Mouse (Mus musculus) limb, embryonic 14.5 days (tissue): ENCODE results near the gene Hist1h4i. TPM values are rescaled to one million over a fixed set of nuclear protein-coding genes. Genes with fewer than 3 reads are reported as not detected.
"Not testable (repeated sequence)": the region's sequence is repeated elsewhere in the genome, so short reads cannot be mapped to it uniquely, and the experiment has no call there.

ENCODE experiments used
- ATAC-seq: fragments of 200-750 bp; cut with Nextera tagmentation; 2 replicates; pipeline ENCODE4 v1.8.0; 2017; ENCODE audit warnings: low read depth, moderate number of reproducible peaks, moderate TSS enrichment; ENCODE audit not compliant: low FRiP score
- DNase-seq: peaks from one replicate; pipeline ENCODE4 v3.0.0-alpha.2; 2015; ENCODE audit warnings: low spot score
- H3K27ac ChIP-seq: fragments of 300-500 bp; sonication (generic); replicated peaks from 2 replicates; pipeline ENCODE4 v1.5.1; 2014; ENCODE audit warnings: low read depth, mild to moderate bottlenecking, low read length, moderate library complexity, mixed read lengths
- H3K27me3 ChIP-seq: fragments of 300-500 bp; sonication (generic); 2 replicates; pipeline ENCODE4 v1.6.1; 2014; ENCODE audit warnings: low read length, mixed read lengths; ENCODE audit not compliant: control insufficient read depth, insufficient read depth
- H3K36me3 ChIP-seq: fragments of 300-500 bp; sonication (generic); 2 replicates; pipeline ENCODE4 v1.6.1; 2014; ENCODE audit warnings: mild to moderate bottlenecking, low read length, moderate library complexity, mixed read lengths; ENCODE audit not compliant: control insufficient read depth, insufficient read depth
- H3K4me1 ChIP-seq: fragments of 300-500 bp; sonication (generic); 2 replicates; pipeline ENCODE4 v1.6.1; 2014; ENCODE audit warnings: antibody characterized with exemption, low read length, mixed read lengths; ENCODE audit not compliant: control insufficient read depth, insufficient read depth
- H3K4me2 ChIP-seq: fragments of 300-500 bp; sonication (generic); replicated peaks from 2 replicates; pipeline ENCODE4 v1.6.1; 2014; ENCODE audit warnings: low read depth, mild to moderate bottlenecking, low read length, moderate library complexity; ENCODE audit not compliant: severe bottlenecking
- H3K4me3 ChIP-seq: fragments of 300-500 bp; sonication (generic); replicated peaks from 2 replicates; pipeline ENCODE4 v1.5.1; 2014; ENCODE audit warnings: low read length
- H3K9ac ChIP-seq: fragments of 300-500 bp; sonication (generic); 2 replicates; pipeline ENCODE4 v1.6.1; 2014; ENCODE audit warnings: mild to moderate bottlenecking, low read depth, low read length, moderate library complexity; ENCODE audit not compliant: severe bottlenecking
- H3K9me3 ChIP-seq: fragments of 300-500 bp; sonication (generic); 2 replicates; pipeline ENCODE4 v1.6.1; 2016; ENCODE audit warnings: low read length; ENCODE audit not compliant: control insufficient read depth
- POLR2A ChIP-seq: fragments of 200-500 bp; IDR thresholded peaks from 2 replicates; pipeline ENCODE4 v1.8.0; 2012; ENCODE audit warnings: inconsistent platforms, mild to moderate bottlenecking, moderate library complexity, borderline replicate concordance; ENCODE audit not compliant: insufficient read depth, insufficient read length; ENCODE audit errors: extremely low read depth
- WGBS: fragments of 180-500 bp; shearing (Covaris S2); extraction: QIAGEN DNeasy Blood & Tissue Kit; methylation state at CpG from one replicate; pipeline ENCODE4 v1.1.7; 2014; 5-methylcytosine and 5-hydroxymethylcytosine counted together
- polyA plus RNA-seq, 2 experiments: library from polyadenylated mRNA; depleted of rRNA in 1 of 2; stranded (reverse) in 1 of 2; unstranded in 1 of 2; fragments of >200 nt; fragmentation: Nextera tagmentation in 1 of 2; extraction: Ambion mirVana in 1 of 2; gene quantifications; 2 replicates each; pipeline versions ENCODE4 v1.2.1 to v1.2.3; 2012 to 2014

Hist1h4i gene
- polyA plus RNA-seq, 2 experiments = 14.7 to 31.0 TPM

- Histone ChIP-seq H3K4me2 (peak overlapping the region; percentile 79), H3K27ac (peak overlapping the region; percentile 90), H3K4me3 (peak overlapping the region; percentile 42), H3K27me3 (no peaks in the 10 kb centered on the region), H3K9me3 (no peaks in the 10 kb centered on the region), H3K36me3 (no peaks in the 10 kb centered on the region), H3K9ac (peak overlapping the region; percentile 55), H3K4me1 (peaks cover 19% of the 10 kb centered on the region)
- ATAC-seq = no peak
- TF ChIP-seq POLR2A = no peak
- 9% methylated on average over 2 of the region's 2 CpGs for WGBS
- DNase-seq = no peak
These were observed 1.2 kb downstream of the Hist1h4i start for GRCm38 (mm10) chr13:22039951-22040463.

GRCm38 (mm10) chr13:22039364-22039763, 1.8 kb downstream of the Hist1h4i start:
- Histone ChIP-seq H3K27ac (0 out of 2 replicates have a peak overlapping the region, but pooled peaks have one; percentile 38), H3K4me2 (peak overlapping the region; percentile 79; the same call in 1 of the 2 replicates)
- no peak for TF ChIP-seq POLR2A

GRCm38 (mm10) chr13:22037415-22037814, 3.7 kb downstream of the Hist1h4i start:
- H3K9me3 ChIP-seq = no peaks in the 10 kb centered on the region
- peaks cover 19% of the 10 kb centered on the region for H3K4me1 ChIP-seq
- H3K9ac ChIP-seq = no peak overlapping the region
- no peak for ATAC-seq
- H3K27ac ChIP-seq = peak overlapping the region; percentile 2; the same call in 1 of the 2 replicates
- H3K27me3 ChIP-seq = no peaks in the 10 kb centered on the region
- no peak for DNase-seq
- H3K36me3 ChIP-seq = no peaks in the 10 kb centered on the region
- H3K4me3 ChIP-seq = no peak overlapping the region
- no peak for TF ChIP-seq POLR2A
- 55% methylated on average over 2 of the region's 2 CpGs for WGBS
- no peak overlapping the region for H3K4me2 ChIP-seq

More at GRCm38 (mm10) chr13:22039364-22039763, 1.8 kb downstream of the Hist1h4i start:
- Histone ChIP-seq H3K4me3 (no peak overlapping the region), H3K9me3 (no peaks in the 10 kb centered on the region), H3K4me1 (peaks cover 18% of the 10 kb centered on the region), H3K27me3 (no peaks in the 10 kb centered on the region), H3K36me3 (no peaks in the 10 kb centered on the region), H3K9ac (no peak overlapping the region)
- 61% methylated on average over 5 of the region's 5 CpGs for WGBS
- ATAC-seq (no peak), DNase-seq (no peak)

GRCm38 (mm10) chr13:22036986-22037385, 4.2 kb downstream of the Hist1h4i start:
- TF ChIP-seq POLR2A = no peak
- H3K36me3 ChIP-seq = no peaks in the 10 kb centered on the region
- peaks cover 19% of the 10 kb centered on the region for H3K4me1 ChIP-seq
- peak overlapping the region; percentile 79 for H3K27ac ChIP-seq
- no peaks in the 10 kb centered on the region for H3K27me3 ChIP-seq
- no peak overlapping the region for H3K9ac ChIP-seq
- H3K4me2 ChIP-seq = peak overlapping the region; percentile 62
- WGBS = 58% methylated on average over 3 of the region's 3 CpGs
- H3K9me3 ChIP-seq = no peaks in the 10 kb centered on the region
- DNase-seq (no peak), ATAC-seq (no peak)
- H3K4me3 ChIP-seq = peak overlapping the region; percentile 40; the same call in 1 of the 2 replicates

- Histone ChIP-seq H3K27me3 (no peaks in the 10 kb centered on the region), H3K36me3 (no peaks in the 10 kb centered on the region), H3K9me3 (no peaks in the 10 kb centered on the region), H3K27ac (peak overlapping the region; percentile 79), H3K4me2 (peak overlapping the region; percentile 62), H3K4me3 (peak overlapping the region; percentile 40), H3K9ac (peak overlapping the region; percentile 47), H3K4me1 (peaks cover 19% of the 10 kb centered on the region)
- 2% methylated on average over 17 of the region's 23 CpGs for WGBS
- ATAC-seq (no peak), DNase-seq (no peak)
- TF ChIP-seq POLR2A = peak; percentile 52; the same call in 1 of the 2 replicates
These were observed 4.8 kb downstream of the Hist1h4i start for GRCm38 (mm10) chr13:22036149-22036956.

- not testable (repeated sequence) for H3K9me3 ChIP-seq, H3K27me3 ChIP-seq, H3K36me3 ChIP-seq
- peak; percentile 98 for DNase-seq
- Histone ChIP-seq H3K4me2 (peak within 1 kb of the TSS; percentile 62), H3K27ac (peak within 1 kb of the TSS; percentile 79), H3K4me3 (peak within 1 kb of the TSS; percentile 40), H3K9ac (peak within 1 kb of the TSS; percentile 57), H3K4me1 (peaks cover 16% of the 10 kb centered on the region)
- 2% methylated on average over 21 of the region's 69 CpGs for whole genome bisulfite sequencing
- peak; percentile 96 for ATAC-seq
These were observed 5.7 kb downstream of the Hist1h4i start, which contains the start of the genes Hist1h2ah and Hist1h2bk for GRCm38 (mm10) chr13:22035267-22036148. Gene Hist1h2ah (minus strand): TSS chr13:22035568. Gene Hist1h2bk (plus strand): TSS chr13:22035870.
